Mouse (Mus musculus) yolk sac, embryonic 10.5 days (tissue): ENCODE measurements around the gene Tbcel.

ENCODE experiments used
- DNase-seq: peaks from one replicate; pipeline ENCODE4 v3.0.0-alpha.2; 2017; ENCODE audit warnings: low spot score

The Tbcel gene

DNA sequence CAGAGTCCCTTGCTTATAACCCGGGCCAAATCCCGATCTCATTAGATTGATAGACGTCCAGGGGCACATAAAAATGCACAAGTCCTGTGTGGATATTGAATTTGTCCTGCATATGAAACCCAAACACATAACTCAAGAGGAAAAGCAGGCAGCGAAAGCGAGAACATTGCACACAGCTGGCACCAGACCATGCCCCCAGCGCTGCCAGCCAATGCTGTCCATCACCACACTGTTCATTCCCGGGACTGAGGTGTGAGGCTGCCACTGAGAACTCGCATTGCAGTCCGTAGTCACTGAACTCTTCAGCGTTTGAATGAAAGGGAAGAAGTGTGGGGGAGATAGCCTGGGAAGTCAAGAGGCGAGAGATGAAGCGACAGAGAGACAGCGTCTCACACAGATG, 122.0 kb downstream of the Tbcel start:
- no peak for DNase-seq

DNA sequence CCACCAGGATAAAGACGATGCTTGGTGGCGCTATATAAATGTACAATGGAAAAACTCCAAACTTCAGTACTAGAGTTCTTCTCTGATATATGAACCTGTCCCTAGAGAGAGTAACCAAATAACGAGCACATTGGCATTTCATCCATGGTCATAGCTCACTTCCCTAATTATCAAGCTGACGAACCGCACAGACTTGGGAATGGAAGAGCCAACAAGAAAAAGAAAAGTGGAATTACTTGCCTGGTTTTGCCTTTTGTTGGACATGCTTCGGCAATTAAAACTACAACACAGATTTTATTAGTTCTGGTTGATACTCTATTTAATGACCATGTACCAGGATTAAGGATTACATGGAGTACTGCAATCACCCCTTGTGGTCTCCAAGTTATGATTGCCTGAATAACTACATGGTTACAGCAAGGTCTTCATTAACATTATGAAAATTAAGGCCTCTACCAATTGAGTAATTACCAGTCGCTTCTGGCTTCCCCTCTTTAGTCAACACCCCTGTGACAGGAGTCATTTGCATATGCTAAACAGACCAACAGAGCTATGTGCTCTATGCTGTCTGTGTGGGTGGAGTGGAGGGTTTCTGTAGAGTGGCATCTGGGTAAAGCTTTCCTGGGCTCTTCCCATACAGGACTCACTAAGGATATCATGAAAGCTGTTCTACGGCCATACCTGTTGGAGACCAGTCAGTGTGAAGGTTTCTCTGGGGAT, 124.8 kb downstream of the Tbcel start:
- no peak for DNase-seq

DNA sequence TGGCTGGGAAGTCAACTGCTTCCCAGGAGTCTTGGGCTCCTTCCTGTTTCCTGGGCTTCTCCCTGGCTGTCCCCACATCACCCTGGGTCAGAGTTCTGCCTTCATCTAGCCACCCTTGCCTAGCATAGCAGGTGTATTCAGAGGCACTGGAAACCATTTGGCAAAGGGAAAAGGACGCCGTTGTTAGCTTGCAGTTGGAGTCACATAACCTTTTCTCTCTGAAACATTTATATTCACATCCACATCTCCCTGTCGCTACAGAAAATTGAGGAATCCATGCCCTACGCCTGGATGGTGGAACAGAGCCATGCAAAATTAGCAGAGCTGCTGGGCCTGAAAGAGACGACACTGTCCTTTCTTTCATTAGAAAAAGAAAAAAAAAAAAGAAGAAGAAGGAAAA, 125.5 kb downstream of the Tbcel start:
- no peak for DNase-seq

DNA sequence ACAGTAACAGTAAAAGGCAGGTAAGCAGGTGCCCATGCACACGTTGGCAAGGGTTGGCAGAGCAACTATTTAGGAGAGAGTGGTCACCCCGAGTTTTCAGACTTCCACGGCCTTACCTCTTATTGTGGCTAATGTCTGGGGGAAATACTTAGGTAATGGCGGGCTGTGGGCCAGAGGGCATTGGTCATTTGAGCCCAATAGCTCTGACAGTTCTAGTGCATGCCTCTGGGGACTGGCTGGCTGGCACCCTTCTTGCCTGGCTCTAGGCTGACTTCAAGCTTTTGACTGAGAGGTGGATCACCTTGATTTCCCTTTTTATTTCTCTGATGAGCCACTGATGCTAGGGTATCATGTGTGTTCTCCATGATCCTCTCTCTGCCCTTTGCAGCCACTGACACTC, 129.5 kb downstream of the Tbcel start:
- no peak for DNase-seq

DNA sequence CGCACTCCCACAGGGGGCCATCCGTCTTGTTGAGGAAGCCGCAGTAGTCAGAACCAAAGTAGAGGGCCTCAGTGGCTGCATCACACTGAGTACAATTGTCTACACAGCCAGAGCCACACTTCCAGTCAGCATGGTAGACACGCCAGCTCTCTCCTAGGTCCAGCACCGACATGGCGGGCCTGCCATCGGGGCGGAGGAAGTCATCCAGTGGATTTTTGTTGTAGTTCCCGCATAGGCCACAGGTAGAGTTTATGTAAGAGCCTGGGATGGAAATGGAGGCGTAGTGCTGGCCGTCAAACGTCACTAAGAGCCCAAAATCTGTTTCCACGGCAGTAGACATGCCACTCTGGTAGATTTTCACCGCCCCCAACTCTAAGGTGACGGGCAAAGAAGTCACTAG, 130.0 kb downstream of the Tbcel start:
- no peak for DNase-seq

DNA sequence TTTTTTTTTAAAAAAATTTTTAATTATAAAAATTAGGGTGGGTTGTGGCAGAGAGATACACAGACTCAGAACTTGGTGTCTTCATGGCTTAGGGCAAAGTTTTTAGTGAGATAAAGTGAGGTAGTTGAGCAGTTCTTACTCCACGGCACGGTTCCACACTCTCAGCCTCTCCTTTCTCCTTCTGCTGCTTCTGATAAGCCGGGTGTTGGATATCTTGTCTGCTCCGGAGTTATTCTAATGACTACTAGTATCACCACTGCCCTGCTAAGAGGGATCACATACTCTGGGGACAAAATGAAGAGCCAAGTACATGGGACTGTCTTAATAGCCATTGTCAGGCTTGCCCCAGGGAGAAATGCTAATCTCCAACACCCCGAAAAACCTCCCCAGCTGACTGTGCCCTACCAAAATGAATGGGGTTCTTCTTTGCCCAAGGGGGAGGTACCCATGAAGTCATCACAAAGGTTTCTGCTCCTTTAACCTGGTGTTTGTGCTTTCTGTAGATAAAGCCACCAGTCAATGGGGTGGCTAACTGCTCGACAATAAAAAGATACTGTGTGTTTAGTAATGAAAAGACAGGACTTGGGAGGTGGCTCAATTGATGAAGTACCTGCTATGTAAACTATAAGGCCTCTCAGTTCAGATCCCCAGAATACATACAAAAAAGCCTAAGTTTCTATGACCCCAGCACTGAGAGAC, 135.8 kb downstream of the Tbcel start:
- DNase-seq, result no peak
